Mouse (Mus musculus): Measurements from ENCODE around the gene Apoa1.

The Apoa1 gene

DNA sequence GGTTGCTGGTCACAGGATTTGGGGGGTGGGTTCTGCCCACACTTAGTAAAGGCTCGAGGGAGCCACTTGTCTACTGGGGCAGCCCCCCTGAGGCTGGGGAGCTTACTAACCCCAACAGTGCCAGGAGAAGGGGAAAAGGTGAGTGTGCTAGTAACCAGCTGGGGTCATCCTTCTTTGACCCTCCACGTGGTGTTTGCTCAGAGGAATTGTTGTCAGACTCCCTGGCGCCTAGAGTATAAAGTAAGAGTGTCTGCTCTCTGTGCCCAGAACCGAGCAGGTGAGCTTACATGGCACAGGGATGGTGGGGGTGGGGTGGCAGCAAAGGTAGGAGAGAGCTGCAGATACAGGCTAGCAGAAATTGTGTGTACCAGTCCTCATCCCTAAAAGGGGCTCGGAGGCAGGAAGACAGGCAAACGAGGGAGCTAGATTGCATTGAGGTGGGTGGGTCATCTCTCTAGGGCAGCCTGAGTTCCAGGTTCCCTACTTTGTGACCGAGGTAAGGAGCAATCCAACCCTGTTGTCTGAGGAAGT is 40.0 kb downstream of the Apoa1 start, which contains the start of gene Apoa5:
TSS of gene Apoa5 (plus strand) at position 291 of the 531 bp plus-strand sequence.
- no peak for DNase-seq

- DNase-seq: no peak
Measured at GRCm38 (mm10) chr9:46269125-46269524, 40.7 kb downstream of the Apoa1 start.

- no peak for DNase-seq
Measured at GRCm38 (mm10) chr9:46270782-46271181, 42.4 kb downstream of the Apoa1 start.

- DNase-seq: no peak
Measured at GRCm38 (mm10) chr9:46272070-46272469, 43.7 kb downstream of the Apoa1 start.

GRCm38 (mm10) chr9:46272677-46273454 is 44.5 kb downstream of the Apoa1 start, which contains the start of gene Zpr1:
TSS of gene Zpr1 (plus strand) at chr9:46273064.
- DNase-seq: peak; percentile 86

DNA sequence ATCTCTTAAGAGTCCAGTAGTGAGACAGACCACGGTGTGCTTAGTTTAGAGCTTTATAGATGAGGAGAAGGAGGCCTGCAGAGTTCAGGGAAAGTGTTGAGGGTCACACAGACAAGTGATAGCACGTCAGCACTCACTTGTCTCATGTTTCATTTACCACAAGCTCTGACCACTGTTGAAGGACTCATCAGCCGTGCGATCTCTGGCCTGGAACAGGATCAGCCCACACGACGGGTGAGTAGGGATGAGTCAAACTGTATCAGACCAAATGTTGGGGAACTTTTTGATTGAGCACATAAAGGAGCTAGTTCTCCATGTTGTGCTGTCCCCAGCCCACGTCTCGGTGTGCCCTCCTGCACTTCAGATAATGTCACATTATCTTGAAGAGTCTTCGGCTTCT is 46.1 kb downstream of the Apoa1 start:
- no peak for DNase-seq

Measured in lung, postnatal 14 days (tissue).